In the genomic region with DNA sequence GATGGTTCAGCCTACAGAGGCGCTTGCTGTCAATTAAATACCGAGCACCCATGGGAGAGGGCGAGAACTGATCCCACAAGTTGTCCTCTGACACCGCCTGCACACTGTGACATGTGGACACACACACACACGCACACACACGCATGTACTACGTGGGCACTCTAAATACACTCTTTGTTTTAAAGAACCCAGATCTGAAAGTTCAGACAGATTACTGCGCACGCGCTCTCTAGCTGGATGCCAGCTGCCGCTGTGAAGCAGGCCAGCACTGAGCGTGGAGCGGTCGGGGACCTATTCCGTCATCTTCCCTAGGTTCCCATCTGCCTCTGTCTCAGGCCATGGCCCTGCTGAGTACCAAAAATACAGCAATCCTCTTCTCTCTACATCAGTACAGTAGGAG, we compare ENCODE assay signal across 9 mouse cellular contexts.
DNase-seq lines count a peak whose midpoint lies in the region; ATAC-seq and TF ChIP-seq lines count a peak whose summit lies in the region.
"Had no signal": no experiment of that assay in that cellular context is flagged by ENCODE, and none has a peak within 500 bp of the region (broad histone marks: within the 10 kb centered on the region; RNA-seq: fewer than 3 reads in every experiment).

No protein-coding gene starts in this region.

- peak; percentile 71 for ATAC-seq in cerebellum, adult (ENCODE audit: insufficient number of reproducible peaks, low FRiP score, low TSS enrichment)

- intact Hi-C loops in left cerebral cortex, adult 2 months (cut with DNase I), result loop anchor here (1.0 to 2.0 kb wide), 3 partner anchors 65 to 91 kb away; partner anchors contain the start of gene Nap1l1

- H3K4me3 ChIP-seq in left cerebral cortex, adult 2 months, result peak overlapping the region; percentile 28; the same call in 1 of the 2 replicates
- H3K4me3 ChIP-seq: liver, embryonic 15.5 days had no signal

- TF ChIP-seq CTCF in left cerebral cortex, adult 2 months (IDR thresholded peaks at IDR 0.05), result no peak

- DNase-seq in gastrocnemius, postnatal 10 days, result peak; percentile 14
- DNase-seq in gastrocnemius, postnatal 4 days (ENCODE audit: low spot score in 2 of 2), result no peak
- peak; percentile 45 to 48 for DNase-seq in frontal cortex, postnatal 25 days (ENCODE audit: low spot score in 2 of 2)
- DNase-seq in left cerebral cortex, adult 2 months (ENCODE audit: extremely low spot score in 1 of 2, low spot score in 2 of 2), result peak; percentile 45 to 69
- peak; percentile 26 for DNase-seq in right cerebral cortex, postnatal 4 days
- no peak for DNase-seq in natural killer cell, adult 2 months (ENCODE audit: low spot score in 2 of 2)
- DNase-seq in thymus, postnatal 0 days (ENCODE audit: low spot score), result no peak

- peak overlapping the region; percentile 77 for H3K27ac ChIP-seq in left cerebral cortex, adult 2 months
- H3K27ac ChIP-seq: liver, embryonic 15.5 days had no signal

Comparison
In these comparisons a context has a peak if more than half of its experiments do, and no peak if none do; other contexts are left out.
1. DNase-seq: peak in gastrocnemius, postnatal 10 days (single experiment), frontal cortex, postnatal 25 days (2 of 2), left cerebral cortex, adult 2 months (2 of 2) and right cerebral cortex, postnatal 4 days (single experiment); none in gastrocnemius, postnatal 4 days (0 of 2), natural killer cell, adult 2 months (0 of 2) and thymus, postnatal 0 days (single experiment).